Mouse (Mus musculus) adrenal gland, postnatal 10 days (tissue): Measurements from ENCODE around the gene Plac9a. TPM values are rescaled to one million over a fixed set of nuclear protein-coding genes. Genes with fewer than 3 reads are reported as not detected.
"Not testable (repeated sequence)": the region's sequence is repeated elsewhere in the genome, so short reads cannot be mapped to it uniquely, and the experiment has no call there.

Source experiments
- DNase-seq: peaks from one replicate; pipeline ENCODE4 v3.0.0; 2021; ENCODE audit warnings: mixed read lengths
- long read RNA-seq, 2 experiments: library from polyadenylated mRNA; stranded (forward); transcript quantifications; one replicate each; pipeline ENCODE4 v2.0.0; 2021
- total RNA-seq, 2 experiments: library from RNA; stranded (reverse); gene quantifications; 2 replicates each; pipeline ENCODE4 v1.2.3; 2021

The Plac9a gene
- 1 to 10 TPM; 2.6 to 5.2 TPM for total RNA-seq
- long read RNA-seq, experiment 1, transcript Plac9a-201 (4 exons, 1,555 nt): major isoform, 31 of 35 reads
- long read RNA-seq, experiment 1, partial matches to known transcripts: 2 of 35 reads
- long read RNA-seq, experiment 1, other reads (novel, unspliced or antisense): 1 of 35 reads
- long read RNA-seq, experiment 2, transcript Plac9a-201 (4 exons, 1,555 nt): major isoform, 16 of 18 reads
- long read RNA-seq, experiment 2, partial matches to known transcripts: 1 of 18 reads
- long read RNA-seq, experiment 2, other reads (novel, unspliced or antisense): 1 of 18 reads

DNA sequence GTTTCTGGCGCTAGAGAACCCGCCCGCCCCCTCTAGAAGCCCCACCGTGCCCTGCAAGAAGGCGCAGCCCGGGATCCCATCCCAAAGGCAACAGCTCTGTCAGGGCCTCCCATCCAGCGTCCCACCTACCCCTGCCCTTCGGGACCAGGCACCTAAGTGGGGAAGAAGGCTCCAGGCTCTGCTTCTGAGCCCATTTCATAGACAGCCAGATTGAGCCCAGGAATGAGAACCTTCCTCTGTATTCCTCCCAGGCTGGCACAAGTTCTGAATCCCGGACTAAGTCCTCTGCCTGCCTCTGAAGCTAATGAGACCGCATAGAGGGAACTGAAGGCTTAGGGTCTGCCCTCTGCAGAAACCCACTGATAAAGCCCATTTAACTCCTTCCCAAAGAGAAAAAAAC is at the start of gene Plac9a:
Plac9a (minus strand) TSS at position 101 of the 400 bp plus-strand sequence.
- DNase-seq: not testable (repeated sequence)

GRCm38 (mm10) chr14:25938004-25938403 is 35.1 kb upstream of the Plac9a start, which contains the start of gene Cphx1:
Gene Cphx1 (plus strand): TSS chr14:25938304.
- DNase-seq: not testable (repeated sequence)

DNA sequence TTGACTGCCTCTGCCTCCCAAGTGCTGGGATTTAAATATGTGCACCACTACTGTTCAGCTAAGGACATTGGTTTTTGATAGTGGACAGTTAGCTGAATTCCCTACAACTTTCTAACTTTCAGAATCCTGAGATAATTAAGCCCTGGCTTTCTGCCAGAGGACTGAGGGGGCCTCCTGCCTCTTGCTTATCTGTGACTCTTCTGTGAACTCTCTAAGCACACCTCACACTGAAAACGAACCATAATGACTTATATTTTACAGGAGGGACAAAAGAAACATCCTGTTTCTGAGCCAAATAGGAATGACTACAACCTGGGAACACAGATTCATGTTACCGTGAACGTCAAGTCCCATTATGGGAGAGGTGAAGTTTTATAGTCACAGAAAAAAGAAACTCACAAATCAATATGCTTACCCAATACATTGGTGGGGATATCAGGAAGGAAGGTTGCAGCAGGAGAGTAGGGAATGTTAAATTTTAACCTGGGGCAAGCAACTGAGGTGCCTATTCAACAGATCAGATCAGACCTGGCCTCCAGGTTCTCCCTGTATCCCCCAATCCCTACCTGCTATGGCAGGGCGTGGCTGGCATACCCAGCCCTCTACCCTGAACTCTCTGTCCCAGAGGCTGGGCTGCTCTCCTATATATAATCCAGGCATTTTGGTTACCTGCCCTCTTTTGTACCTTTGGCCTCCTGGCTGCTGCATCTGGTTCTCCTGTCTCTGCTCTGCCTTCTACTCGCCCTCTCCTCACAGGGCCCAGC is 34.1 kb upstream of the Plac9a start:
- DNase-seq: not testable (repeated sequence)

DNA sequence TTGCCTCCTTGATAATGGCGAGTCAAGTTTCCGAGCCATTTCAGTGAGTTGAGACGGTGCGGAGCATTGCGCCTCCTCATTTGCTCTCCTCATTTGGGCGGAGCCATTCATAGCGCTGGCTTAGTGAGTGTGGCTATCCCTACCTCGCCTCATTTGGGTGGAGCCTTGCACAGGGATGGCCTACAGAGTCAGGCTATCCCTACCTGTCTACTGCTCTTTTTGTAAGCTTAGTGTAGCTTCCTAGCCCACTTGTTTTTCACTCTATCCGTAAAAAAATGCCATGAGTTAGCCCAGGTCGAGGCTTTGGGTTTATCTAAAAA is 24.6 kb upstream of the Plac9a start, which contains the start of gene Tmem254a:
Tmem254a (minus strand) TSS at position 111 of the 320 bp plus-strand sequence.
- DNase-seq: not testable (repeated sequence)

GRCm38 (mm10) chr14:25926814-25927561 is 24.1 kb upstream of the Plac9a start:
- not testable (repeated sequence) for DNase-seq

DNA sequence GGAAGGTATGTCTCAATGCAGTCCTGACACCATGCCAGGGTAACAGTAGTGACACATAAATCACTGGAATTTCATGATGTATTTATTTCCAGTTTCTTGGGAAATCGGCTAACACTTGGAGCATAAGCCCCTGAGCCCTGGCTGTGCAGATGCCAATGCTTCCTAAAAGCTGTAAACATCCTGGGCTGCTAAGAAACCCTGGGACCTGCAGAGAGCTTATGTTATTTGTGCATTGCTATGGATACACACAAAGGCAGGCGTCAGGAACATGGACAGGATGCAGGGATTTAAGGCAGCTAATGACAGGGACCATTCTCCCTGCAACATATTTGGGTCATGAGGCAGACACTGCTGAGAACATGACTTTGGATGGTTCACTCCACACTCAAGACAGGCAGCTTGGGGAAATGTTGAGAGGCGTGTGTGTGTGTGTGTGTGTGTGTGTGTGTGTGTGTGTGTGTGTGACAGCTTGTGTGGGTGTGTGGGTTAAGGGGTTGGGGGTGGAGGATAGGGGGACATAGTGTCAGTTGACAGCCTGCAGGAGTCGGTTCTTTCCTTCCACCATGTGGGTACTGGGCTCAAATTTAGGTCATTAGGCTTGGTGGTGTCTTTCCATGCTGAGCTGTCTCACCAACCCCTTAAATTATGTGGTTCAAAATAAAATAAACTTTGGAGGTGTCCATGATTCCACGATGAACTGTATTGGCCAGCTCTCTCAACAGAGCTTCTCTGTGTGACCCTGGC is 15.7 kb upstream of the Plac9a start:
- DNase-seq: not testable (repeated sequence)

DNA sequence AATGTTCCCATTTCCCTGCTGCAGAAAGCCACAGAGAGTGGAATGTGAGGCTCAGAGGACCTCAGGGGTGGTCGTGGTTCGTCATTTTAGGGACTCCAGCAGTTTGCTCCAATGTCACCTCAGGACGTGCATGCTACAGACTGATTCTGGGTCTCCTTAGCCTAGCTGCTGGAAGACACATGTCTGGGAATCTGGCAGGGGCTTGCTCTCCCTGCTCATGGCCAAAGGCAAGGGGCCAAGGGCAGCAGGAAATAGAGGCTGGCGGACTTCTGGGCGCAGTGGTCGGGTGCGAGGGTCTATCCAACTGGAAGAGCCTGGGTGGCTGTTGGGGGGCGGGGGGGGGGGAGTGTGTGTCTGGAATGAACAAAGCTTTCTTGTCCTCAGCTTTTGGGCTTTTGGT is 6.1 kb upstream of the Plac9a start:
- DNase-seq: not testable (repeated sequence)

DNA sequence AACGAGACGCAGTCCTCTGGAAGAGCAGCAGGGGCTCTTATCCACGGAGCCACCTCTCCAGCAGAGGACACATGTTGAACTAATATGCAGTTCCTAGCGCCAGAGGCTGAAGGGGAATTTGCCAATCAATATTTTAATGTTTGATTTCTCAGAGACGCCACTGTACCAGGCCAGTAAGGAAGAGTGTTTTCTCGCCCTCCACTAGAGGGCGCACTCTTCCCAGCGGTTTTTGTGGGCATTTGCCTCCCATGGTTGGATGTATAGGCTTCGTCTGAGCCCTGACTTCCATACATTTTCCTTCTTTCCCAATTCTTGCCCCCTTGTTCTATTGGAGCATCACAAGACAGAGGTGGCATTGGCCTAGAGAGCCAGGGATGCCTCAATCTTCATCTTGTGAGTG is 4.4 kb upstream of the Plac9a start:
- DNase-seq: not testable (repeated sequence)

GRCm38 (mm10) chr14:25905243-25905642 is 2.3 kb upstream of the Plac9a start:
- DNase-seq: not testable (repeated sequence)

DNA sequence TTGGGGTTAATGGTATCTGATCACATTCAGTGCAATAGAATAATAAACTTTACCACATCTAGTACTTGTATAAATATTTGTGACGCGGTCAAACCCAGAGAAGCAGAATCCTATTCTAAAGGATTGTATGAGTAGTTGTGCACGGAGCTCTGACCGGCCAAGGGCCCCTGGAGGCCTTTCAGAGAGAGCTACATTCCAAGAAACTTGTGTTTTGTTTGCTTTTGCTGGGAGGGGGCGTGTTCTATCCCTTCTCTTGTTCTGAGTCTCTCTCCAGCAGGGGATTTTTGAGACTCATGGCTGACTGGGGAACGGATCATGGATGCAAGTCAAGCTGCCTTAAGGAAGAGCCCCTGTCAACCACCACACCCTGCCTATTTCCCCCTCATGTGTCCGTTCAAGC is 7.2 kb downstream of the Plac9a start:
- DNase-seq: not testable (repeated sequence)

DNA sequence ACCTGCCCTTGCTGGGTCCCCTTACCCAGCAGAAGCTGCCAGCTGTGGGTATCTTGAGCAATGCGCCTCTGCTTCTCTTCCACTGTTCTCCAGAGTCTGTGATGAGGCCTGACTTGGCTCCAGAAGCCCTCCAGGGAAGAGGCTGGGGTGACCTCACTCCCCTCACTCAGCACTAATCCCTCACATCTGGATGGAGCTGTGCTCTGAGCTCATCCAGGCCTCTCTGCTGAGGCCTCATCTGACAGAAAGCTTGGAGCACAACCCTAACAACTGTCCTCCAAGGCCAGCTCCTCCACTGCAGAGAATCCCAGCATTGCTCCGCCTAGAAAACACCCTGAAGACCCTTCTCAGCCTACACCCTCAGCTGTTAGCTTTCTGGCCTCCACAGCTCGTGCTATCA is 8.3 kb downstream of the Plac9a start:
- not testable (repeated sequence) for DNase-seq

- not testable (repeated sequence) for DNase-seq
Measured at GRCm38 (mm10) chr14:25885886-25886285, 17.0 kb downstream of the Plac9a start.

- not testable (repeated sequence) for DNase-seq
Measured at GRCm38 (mm10) chr14:25881769-25882168, 21.1 kb downstream of the Plac9a start.

DNA sequence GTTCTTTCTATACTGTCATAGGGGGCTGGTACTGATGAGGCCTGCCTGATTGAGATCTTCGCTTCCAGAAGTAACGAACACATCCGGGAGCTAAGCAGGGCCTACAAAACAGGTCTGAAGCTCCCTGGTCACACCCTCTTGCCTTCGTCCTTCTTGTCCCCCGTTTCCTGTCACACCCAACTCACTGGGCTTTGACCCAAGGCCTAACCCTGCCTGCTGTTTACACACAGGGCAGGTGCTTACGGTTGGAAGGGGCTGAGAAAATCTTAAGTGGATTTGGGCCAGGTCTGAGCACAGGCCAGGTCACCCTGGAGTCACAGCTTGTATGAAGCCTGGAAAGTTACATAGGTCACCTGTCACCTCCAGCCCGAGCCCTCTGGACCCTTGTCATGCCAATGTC is 26.3 kb downstream of the Plac9a start:
- DNase-seq: not testable (repeated sequence)

- peak; percentile 61 for DNase-seq
Measured at GRCm38 (mm10) chr14:25872461-25873415, 30.2 kb downstream of the Plac9a start.

DNA sequence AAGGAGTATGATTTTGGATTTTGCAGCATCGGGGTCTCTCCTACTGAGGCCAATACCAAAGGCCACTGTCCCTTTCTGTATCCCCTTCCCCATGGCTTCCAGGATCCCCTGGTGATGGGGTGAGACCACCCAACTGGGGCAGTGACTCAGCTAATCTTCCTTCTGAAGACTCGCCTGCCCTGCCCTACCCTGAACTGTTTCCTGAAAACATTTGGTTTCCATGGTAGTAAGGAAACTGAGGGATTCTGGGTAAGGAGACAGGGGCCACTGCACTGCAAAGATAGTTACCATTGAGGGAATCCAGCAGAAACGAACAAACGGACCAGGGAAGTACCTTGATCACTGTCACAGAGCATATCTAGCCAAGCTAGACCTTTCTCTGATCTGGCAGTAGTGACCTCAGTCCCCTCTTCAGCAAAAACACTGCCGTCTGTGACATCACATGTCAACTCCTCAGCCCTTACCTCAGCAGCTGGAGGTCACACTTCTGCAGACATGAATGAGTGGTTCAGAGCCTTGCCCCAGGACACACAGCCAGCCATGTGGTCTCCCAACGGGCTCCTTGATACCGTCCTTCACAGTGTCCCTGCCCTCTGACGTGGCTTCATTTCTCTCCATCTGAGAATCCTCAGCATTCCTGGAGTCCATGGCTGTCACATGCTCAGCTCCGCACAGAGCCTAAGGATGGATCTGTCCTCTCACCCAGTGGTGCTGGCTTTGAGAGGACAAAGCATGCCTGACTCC is 33.6 kb downstream of the Plac9a start:
- no peak for DNase-seq

GRCm38 (mm10) chr14:25868706-25869105 is 34.2 kb downstream of the Plac9a start:
- DNase-seq: no peak

GRCm38 (mm10) chr14:25867834-25868233 is 35.1 kb downstream of the Plac9a start:
- DNase-seq: peak; percentile 63

GRCm38 (mm10) chr14:25866832-25867231 is 36.1 kb downstream of the Plac9a start:
- peak; percentile 71 for DNase-seq

DNA sequence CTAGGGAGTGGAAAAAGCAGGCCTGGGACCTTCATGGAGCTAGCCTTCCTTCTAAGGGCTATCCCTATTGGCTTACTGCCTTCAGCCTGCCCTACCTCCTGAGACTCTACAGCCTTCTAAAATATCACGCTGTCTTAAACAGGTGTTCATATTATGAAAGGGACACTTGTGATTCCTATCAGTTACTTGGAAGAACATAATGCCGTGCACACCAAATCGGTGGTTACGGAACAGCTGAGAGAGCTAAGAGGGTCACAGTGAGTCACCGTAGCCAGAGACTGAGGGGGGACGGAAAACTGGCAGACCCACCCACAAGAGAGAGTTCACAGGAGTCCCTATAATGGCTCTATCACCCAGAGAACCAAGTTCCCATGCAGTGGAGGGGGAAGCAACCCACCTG is 36.5 kb downstream of the Plac9a start:
- no peak for DNase-seq
